Mouse (Mus musculus) heart, postnatal 0 days (tissue): ENCODE data around the gene Mgat3.

Experiments
- CTCF ChIP-seq: IDR thresholded peaks from 2 replicates; pipeline ENCODE4 v1.5.1; 2016; ENCODE audit warnings: antibody characterized with exemption, control low read depth, low read depth
- EP300 ChIP-seq: IDR thresholded peaks from 2 replicates; pipeline ENCODE4 v1.6.1; 2016; ENCODE audit warnings: antibody characterized with exemption, low read depth

DNA sequence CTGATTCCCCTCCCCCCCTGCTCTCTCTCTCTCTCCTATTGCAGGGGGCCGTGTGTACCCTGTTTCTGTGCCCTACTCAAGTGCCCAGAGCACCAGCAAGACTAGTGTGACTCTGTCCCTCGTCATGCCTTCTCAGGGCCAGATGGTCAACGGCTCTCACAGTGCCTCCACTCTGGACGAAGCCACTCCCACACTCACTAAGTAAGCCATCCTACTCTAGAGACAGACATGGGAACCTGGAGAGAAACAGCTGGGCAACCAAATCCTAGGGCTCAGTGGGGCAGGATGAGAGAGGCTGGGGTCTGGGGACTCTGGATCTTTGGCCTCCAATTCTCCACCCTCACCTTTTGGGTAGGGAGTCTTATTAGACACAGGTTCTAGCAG lies 14.8 kb upstream of the Mgat3 start:
- no peak for TF ChIP-seq CTCF
- TF ChIP-seq EP300, result no peak
